Mouse (Mus musculus) adrenal gland, postnatal 14 days (tissue): ENCODE measurements around the gene A930004D18Rik. TPM values are rescaled to one million over a fixed set of nuclear protein-coding genes. Genes with fewer than 3 reads are reported as not detected.

ENCODE experiments used
- DNase-seq: peaks from one replicate; pipeline ENCODE4 v3.0.0; 2021; ENCODE audit warnings: mixed read lengths
- long read RNA-seq, 2 experiments: library from polyadenylated mRNA; stranded (forward); transcript quantifications; one replicate each; pipeline ENCODE4 v2.0.0; 2021
- total RNA-seq: library from RNA; stranded (reverse); gene quantifications from 2 replicates; pipeline ENCODE4 v1.2.3, GENCODE M21; 2021

Gene A930004D18Rik
- 1.7 and 1.8 TPM in 2 replicates for total RNA-seq
- long read RNA-seq, experiment 1, partial matches to known transcripts = 0 of 4 reads
- long read RNA-seq, experiment 1, other reads (novel, unspliced or antisense) = 2 of 4 reads
- long read RNA-seq, experiment 2, partial matches to known transcripts = 0 of 3 reads
- long read RNA-seq, experiment 2, other reads (novel, unspliced or antisense) = 2 of 3 reads

DNA sequence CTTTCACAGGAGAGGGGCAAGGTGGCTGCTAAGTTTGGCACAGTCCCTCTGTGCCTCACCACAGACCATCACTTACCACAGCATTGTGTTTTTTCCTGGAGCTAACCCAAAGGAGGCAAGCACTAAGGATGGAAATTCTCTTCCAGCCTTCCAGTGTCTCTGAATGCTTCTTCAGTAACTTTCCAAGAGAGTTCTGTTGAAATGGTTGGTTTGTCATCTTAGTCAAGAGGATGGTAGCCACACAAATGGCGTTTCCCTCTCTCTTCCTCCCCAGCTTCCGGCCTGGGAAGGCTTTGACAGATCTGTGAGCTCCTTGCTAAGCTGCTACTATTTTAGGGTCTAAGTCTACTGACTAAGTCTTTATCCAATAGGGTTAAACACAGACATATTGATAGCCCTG is at the start of gene A930004D18Rik:
Gene A930004D18Rik, minus strand, starts transcription at position 247 of the 400 bp plus-strand sequence.
- no peak for DNase-seq

DNA sequence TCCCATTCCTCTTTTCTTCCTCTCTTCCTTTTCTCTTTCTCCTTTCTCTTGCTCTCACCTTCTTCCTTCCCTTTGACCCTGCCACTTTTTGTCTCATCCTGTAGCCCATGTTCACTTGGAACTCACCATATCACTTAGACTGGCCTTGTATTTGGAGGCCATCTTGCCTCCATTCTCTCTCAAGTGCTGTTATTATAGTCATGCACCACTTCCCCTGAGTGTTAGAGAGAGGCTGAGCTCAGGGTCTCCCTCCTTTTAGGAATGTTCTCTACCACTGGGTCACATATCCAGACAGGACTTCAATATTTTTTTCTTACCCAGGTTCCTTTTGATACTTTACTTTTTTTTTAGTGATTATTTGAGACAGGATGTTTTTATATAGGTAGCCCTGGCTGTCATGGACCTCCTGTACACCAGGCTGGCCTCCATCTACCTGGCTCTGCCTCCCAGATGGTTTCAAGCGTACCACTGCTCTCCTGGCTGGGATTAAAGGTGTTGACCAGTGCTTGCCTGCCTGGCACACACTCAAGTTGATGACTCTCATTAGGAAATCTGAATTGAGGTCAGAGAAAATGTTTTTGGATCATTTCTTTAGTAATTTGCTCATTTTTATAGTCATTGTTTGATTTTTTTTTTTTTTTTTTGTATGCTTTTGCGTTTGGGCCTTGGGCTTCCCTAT is 42.8 kb upstream of the A930004D18Rik start:
- DNase-seq = no peak

GRCm38 (mm10) chr2:18071947-18072346 is 34.4 kb upstream of the A930004D18Rik start:
- DNase-seq = no peak

GRCm38 (mm10) chr2:18068071-18068796 is 30.7 kb upstream of the A930004D18Rik start:
- DNase-seq = no peak

- no peak for DNase-seq
Measured at GRCm38 (mm10) chr2:18066436-18066835, 28.9 kb upstream of the A930004D18Rik start.

- no peak for DNase-seq
Measured at GRCm38 (mm10) chr2:18065708-18066030, 28.1 kb upstream of the A930004D18Rik start.

DNA sequence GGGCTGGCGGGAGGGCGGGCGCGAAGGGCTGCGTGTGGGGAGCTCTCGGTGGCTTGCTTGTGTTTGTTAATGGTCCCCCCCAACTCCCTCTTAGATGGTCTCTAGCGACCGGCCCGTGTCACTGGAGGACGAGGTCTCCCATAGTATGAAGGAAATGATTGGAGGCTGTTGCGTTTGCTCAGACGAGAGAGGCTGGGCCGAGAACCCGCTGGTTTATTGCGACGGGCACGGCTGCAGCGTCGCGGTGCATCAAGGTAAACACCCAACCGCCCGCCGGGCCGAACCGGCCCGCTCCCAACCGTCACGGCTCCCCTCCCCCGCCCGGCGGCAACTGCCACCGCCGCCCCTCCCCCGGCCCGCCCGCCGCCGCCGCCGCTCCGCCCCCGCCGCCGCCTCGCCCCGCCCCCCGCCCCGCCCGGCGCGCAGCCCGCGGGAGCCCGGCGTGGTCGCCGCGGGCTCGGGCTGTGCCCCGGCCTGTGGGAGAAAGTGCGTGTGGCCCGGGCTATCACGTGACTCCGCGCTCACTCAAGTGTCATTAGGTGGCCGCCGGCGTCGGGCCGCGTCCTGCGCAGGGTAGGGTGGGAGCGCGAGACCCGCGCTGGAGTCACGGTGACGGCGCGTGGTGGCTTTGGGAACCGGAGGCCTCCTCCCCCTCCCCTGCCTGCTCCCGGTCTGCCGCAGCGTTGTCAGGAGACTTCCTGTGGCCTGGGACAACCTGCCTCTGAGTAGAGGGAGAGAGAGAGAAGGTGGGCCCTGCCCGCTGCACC is 27.6 kb upstream of the A930004D18Rik start:
- peak; percentile 91 for DNase-seq

GRCm38 (mm10) chr2:18064356-18064858 is 26.9 kb upstream of the A930004D18Rik start:
- peak; percentile 97 for DNase-seq

GRCm38 (mm10) chr2:18063763-18064251 is 26.3 kb upstream of the A930004D18Rik start:
- peak; percentile 77 for DNase-seq

GRCm38 (mm10) chr2:18060396-18060795 is 22.9 kb upstream of the A930004D18Rik start:
- no peak for DNase-seq

DNA sequence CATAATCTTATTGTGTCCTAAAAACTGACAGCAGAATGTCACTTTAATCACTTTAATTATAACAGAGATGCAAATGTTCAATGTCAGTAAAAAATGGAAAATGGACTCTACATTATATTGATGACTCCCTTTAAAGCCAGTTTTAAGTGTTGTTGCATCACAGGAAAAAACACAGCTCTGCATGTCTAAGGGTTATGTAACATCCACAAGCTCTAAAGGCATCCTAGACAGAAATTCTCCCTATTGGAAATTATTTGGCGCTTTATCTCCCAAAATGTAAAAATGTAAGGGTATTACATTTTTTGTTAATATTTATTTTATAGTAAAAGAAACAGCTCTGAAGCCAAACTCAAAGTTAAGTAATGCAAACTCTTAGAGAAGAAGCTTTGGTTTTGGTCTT is 22.4 kb upstream of the A930004D18Rik start:
- no peak for DNase-seq

- no peak for DNase-seq
Measured at GRCm38 (mm10) chr2:18059063-18059462, 21.5 kb upstream of the A930004D18Rik start.

- DNase-seq = no peak
Measured at GRCm38 (mm10) chr2:18058146-18058708, 20.7 kb upstream of the A930004D18Rik start.

DNA sequence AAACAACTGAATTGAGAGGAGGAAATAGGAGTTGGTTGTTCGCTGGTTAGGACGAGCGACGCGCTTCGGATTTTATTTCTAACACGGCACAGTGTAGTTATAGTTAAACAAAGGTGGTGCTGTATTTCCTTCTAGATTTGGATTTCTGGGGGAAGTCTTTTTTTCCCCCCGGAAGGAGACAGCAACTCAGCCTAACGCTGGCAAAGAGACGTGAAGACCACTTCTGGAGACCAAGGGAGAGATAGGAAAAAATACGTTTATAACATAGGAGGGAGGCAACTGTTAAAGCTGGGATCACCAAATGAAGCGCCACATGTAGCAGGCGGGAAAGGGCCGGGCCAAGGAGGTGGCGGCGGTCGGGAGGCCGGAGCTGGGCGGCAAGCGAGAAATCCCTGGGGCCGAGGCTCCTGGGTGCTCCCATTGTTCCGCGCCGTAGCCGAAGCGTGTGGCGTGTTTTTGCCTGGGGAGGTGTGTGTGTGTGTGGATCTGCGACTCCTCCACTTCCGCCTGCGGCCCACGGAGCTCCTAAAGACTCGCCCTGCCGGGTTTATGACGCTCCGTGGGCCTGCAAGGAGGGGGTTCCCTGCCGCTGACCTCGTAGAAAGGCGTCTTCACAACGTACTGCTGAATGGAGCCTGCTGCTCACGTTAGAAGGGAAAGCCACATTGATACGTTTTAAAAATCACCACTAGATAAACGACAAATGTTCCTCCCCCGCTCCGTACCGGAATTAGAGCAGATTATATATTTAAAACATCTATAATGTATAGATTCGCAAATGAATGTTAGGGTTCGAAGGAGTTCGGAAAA is 20.0 kb upstream of the A930004D18Rik start:
- peak; percentile 76 for DNase-seq

DNA sequence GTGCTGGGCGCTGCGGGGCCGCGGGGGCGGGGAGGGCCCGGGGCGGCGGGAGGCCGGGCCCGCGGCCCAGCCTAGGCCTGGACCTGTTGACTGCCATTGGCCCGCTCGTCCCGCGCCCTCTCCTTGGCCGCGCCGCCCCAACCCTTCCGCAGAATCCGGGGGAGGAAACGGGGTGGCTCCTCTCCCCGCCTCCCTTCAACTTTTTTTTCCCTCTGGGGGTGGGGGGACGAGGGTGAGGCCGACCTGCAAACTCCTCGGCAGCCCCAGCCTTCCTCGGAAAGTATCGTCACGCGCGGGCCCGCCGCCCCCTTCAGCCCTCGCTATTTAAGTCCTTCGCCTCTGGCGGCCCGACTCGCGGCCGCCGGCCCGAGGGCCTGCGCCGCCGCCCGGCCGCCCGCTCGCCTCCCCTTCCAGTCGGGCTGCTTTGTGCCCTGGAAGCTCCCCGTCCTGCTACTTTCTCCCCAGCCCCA is 19.3 kb upstream of the A930004D18Rik start:
- DNase-seq = peak; percentile 99

DNA sequence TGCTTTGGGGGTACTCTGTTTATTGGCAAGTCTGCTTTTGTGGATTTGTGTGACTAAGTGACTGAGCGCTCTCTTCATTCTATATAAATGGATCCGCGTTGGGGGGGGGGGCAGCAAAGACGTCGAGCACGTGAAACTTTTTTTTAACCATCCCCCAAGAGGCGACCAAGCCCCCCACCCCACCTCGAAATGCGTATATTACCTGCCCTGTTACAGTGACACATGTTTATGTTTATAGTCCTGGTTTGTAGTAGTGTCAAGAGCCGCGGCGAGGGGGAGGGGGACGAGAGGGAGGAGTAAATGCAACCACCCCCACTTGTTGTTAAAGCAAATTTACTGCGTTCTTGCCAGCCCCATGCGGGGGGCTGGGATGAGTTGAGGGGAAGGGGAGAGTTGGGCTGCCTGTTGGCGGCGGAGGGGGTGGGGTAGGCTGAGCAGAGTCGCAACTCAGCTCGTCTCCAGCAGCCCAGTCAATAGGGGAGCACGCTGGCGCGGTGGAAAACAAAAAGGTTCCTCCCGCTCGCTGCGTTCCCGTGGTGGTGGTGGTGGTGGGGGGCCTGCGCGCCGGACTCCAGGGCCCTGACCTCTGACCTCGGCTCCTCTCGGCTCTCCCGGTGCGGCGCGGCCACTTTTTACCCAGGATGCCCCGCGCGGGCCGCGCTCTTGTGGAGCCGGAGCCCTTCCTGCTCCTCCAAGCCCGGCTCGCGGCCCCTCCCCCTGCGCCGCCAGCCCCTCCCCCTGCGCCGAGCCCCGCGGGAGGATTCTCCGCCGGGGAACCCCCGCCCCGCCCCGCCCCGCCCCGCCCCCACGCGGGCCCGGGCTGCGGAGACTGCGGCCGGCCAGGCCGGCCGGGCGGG is 18.6 kb upstream of the A930004D18Rik start:
- DNase-seq = peak; percentile 98

- DNase-seq = no peak
Measured at GRCm38 (mm10) chr2:18055016-18055928, 17.7 kb upstream of the A930004D18Rik start, which contains the start of gene Mllt10. Gene Mllt10 (plus strand): TSS chr2:18055237.

GRCm38 (mm10) chr2:18053951-18054530 is 16.5 kb upstream of the A930004D18Rik start:
- peak; percentile 91 for DNase-seq
